Mouse (Mus musculus) stomach, postnatal 0 days (tissue): Measurements from ENCODE around the gene Fam189a2. TPM values are rescaled to one million over a fixed set of nuclear protein-coding genes. Genes with fewer than 3 reads are reported as not detected.

ENCODE experiments used
- ATAC-seq: fragments of 200-750 bp; cut with Nextera tagmentation; 2 replicates; pipeline ENCODE4 v1.8.0; 2017; ENCODE audit not compliant: low FRiP score, low TSS enrichment
- DNase-seq: peaks from one replicate; pipeline ENCODE4 v3.0.0-alpha.2; 2016; ENCODE audit warnings: low spot score
- H3K27ac ChIP-seq: fragments of 300-500 bp; sonication (generic); replicated peaks from 2 replicates; pipeline ENCODE4 v1.5.1; 2014; ENCODE audit warnings: mild to moderate bottlenecking, control low read depth
- H3K27me3 ChIP-seq: fragments of 300-500 bp; sonication (generic); 2 replicates; pipeline ENCODE4 v1.6.1; 2014; ENCODE audit warnings: low read length; ENCODE audit not compliant: control insufficient read depth, insufficient read depth
- H3K36me3 ChIP-seq: fragments of 300-500 bp; sonication (generic); 2 replicates; pipeline ENCODE4 v1.6.1; 2014; ENCODE audit warnings: low read length, mixed read lengths; ENCODE audit not compliant: control insufficient read depth, insufficient read depth
- H3K4me1 ChIP-seq: fragments of 300-500 bp; sonication (generic); replicated peaks from 2 replicates; pipeline ENCODE4 v1.6.1; 2014; ENCODE audit warnings: antibody characterized with exemption; ENCODE audit not compliant: control insufficient read depth, insufficient read depth
- H3K4me2 ChIP-seq: fragments of 300-500 bp; sonication (generic); replicated peaks from 2 replicates; pipeline ENCODE4 v1.6.1; 2014; ENCODE audit warnings: low read depth, mild to moderate bottlenecking, control low read depth, moderate library complexity
- H3K4me3 ChIP-seq: fragments of 300-500 bp; sonication (generic); 2 replicates; pipeline ENCODE4 v1.5.1; 2014; ENCODE audit warnings: low read depth, low read length, control low read depth
- H3K9ac ChIP-seq: fragments of 300-500 bp; sonication (generic); 2 replicates; pipeline ENCODE4 v1.6.1; 2014; ENCODE audit warnings: mild to moderate bottlenecking, low read length, control low read depth, mixed read lengths
- H3K9me3 ChIP-seq: fragments of 300-500 bp; sonication (generic); 2 replicates; pipeline ENCODE4 v1.6.1; 2016; ENCODE audit warnings: low read length; ENCODE audit not compliant: control insufficient read depth
- CTCF ChIP-seq: IDR thresholded peaks from 2 replicates; pipeline ENCODE4 v1.5.1; 2016; ENCODE audit warnings: antibody characterized with exemption, low read depth, mild to moderate bottlenecking, moderate library complexity
- EP300 ChIP-seq: optimal IDR thresholded peaks from 2 replicates; pipeline ENCODE3; 2016; ENCODE audit warnings: antibody characterized with exemption
- WGBS: fragments of 180-500 bp; shearing (Covaris S2); extraction: QIAGEN DNeasy Blood & Tissue Kit; methylation state at CpG from one replicate; pipeline ENCODE4 v1.1.7; 2014; 5-methylcytosine and 5-hydroxymethylcytosine counted together
- polyA plus RNA-seq: library from polyadenylated mRNA; unstranded; fragments of >200 nt; fragmentation: Nextera tagmentation; extraction: Ambion mirVana; gene quantifications from 2 replicates; pipeline ENCODE4 v1.2.1, GENCODE M21; 2015

The Fam189a2 gene
- polyA plus RNA-seq, 1 experiment from 2014 or later, result 0.75 TPM

DNA sequence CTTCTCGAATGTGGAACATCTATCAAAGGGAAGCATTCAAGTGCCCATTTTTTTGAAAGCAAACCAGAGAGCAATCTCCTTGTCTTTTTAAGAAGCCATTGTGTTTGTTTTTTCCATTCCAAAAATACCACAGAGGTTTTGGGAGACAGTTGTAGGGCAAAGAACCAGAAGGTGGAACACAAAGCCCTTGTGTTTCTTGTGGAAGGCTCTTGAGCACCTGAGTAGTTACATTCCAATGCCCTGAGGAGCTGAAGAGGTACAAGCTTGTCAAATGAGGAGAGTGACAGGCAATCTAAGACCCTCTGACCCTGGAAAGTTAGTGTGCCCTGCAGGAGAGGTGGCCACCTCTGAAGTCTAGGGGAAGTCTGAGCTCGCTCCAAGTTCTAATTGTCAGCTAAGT, 19.7 kb upstream of the Fam189a2 start:
- H3K27ac ChIP-seq, result no peak overlapping the region
- H3K4me2 ChIP-seq, result no peak overlapping the region
- H3K27me3 ChIP-seq, result no peaks in the 10 kb centered on the region
- no peaks in the 10 kb centered on the region for H3K9me3 ChIP-seq
- ATAC-seq, result no peak
- no peaks in the 10 kb centered on the region for H3K4me1 ChIP-seq
- H3K9ac ChIP-seq, result no peak overlapping the region
- WGBS, result 56% methylated on average over 2 of the region's 2 CpGs
- no peak overlapping the region for H3K4me3 ChIP-seq
- DNase-seq, result no peak
- H3K36me3 ChIP-seq, result no peaks in the 10 kb centered on the region
- TF ChIP-seq EP300, result no peak
- no peak for TF ChIP-seq CTCF

- WGBS, result 80% methylated on average over 3 of the region's 3 CpGs
- Histone ChIP-seq H3K36me3 (no peaks in the 10 kb centered on the region), H3K9ac (no peak overlapping the region), H3K27me3 (no peaks in the 10 kb centered on the region), H3K4me2 (no peak overlapping the region), H3K27ac (no peak overlapping the region), H3K9me3 (no peaks in the 10 kb centered on the region), H3K4me1 (no peaks in the 10 kb centered on the region), H3K4me3 (no peak overlapping the region)
- no peak for DNase-seq
- TF ChIP-seq EP300 (no peak), CTCF (no peak)
- no peak for ATAC-seq
Measured at GRCm38 (mm10) chr19:24049329-24049728, 18.5 kb upstream of the Fam189a2 start.

GRCm38 (mm10) chr19:24046395-24046993, 15.7 kb upstream of the Fam189a2 start:
- no peak for DNase-seq
- Histone ChIP-seq H3K4me1 (no peaks in the 10 kb centered on the region), H3K4me2 (no peak overlapping the region), H3K9me3 (no peaks in the 10 kb centered on the region), H3K27me3 (no peaks in the 10 kb centered on the region), H3K9ac (no peak overlapping the region), H3K36me3 (no peaks in the 10 kb centered on the region), H3K4me3 (no peak overlapping the region), H3K27ac (no peak overlapping the region)
- no peak for ATAC-seq
- 85% methylated on average over 9 of the region's 10 CpGs for WGBS
- TF ChIP-seq EP300, result no peak
- TF ChIP-seq CTCF, result no peak

DNA sequence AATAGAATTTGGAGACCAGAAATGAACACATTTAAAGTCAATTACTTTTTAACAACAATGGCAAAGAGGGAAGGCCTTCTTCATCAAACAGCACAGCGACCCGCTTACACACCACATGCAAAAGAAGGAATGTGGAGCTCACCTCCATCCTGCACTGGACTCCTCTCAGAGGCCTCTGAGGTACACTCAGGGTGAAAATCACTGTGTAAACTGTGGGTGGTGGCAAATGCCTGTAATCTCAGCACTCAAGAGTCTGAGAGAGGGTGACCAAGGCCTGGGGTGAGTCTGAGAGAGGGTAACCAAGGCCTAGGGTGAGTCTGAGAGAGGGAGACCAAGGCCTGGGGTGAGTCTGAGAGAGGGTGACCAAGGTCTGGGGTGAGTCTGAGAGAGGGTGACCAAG, 11.6 kb upstream of the Fam189a2 start:
- no peaks in the 10 kb centered on the region for H3K36me3 ChIP-seq
- no peaks in the 10 kb centered on the region for H3K27me3 ChIP-seq
- H3K4me3 ChIP-seq, result no peak overlapping the region
- TF ChIP-seq EP300 (no peak), CTCF (no peak)
- H3K4me1 ChIP-seq, result no peaks in the 10 kb centered on the region
- H3K9me3 ChIP-seq, result no peaks in the 10 kb centered on the region
- 93% methylated on average over 2 of the region's 2 CpGs for WGBS
- H3K4me2 ChIP-seq, result no peak overlapping the region
- H3K27ac ChIP-seq, result no peak overlapping the region
- DNase-seq (no peak), ATAC-seq (no peak)
- H3K9ac ChIP-seq, result no peak overlapping the region

DNA sequence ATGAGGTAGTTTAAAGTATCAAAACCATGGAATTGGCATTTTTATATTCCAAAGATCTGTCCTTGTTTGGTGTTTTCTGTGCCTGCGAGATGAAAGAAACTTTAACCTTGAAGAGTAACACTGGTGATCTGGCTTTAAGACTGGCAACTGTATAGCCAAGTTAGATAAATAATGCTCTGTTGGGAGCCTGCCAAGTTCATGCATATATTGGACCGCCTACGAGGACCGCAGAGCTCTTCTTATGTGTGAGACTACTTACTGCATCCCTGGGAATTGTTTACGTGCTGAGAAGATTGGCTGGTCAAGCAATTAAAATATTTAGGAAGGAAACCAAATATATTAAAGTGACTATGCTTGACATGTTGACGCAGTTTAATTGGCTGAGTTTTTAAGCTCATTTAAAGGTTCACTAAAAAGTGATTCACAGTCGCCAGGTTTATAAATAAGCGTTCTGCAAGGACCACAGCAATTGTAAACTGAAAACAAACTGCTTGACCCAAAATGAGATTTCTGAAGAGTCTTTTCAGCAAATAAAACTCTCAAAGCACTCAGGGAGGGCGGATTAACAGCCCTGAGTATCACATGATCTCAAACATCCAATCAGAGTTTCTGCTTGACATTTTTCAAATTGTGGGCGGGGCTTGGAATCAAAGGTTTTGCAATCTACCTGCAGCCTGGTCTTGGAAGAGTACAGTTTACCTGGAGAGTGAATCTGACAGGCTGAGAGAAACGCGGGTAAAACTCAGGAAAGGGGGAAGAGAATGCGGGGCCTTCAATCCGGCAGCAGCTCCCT, 8.4 kb upstream of the Fam189a2 start:
- DNase-seq, result peak; percentile 25
- TF ChIP-seq EP300, result no peak
- no peak for TF ChIP-seq CTCF
- 57% methylated on average over 14 of the region's 14 CpGs for WGBS

GRCm38 (mm10) chr19:24034367-24034766, 3.5 kb upstream of the Fam189a2 start:
- H3K9me3 ChIP-seq, result no peaks in the 10 kb centered on the region
- no peak overlapping the region for H3K27ac ChIP-seq
- H3K9ac ChIP-seq, result no peak overlapping the region
- no peak overlapping the region for H3K4me2 ChIP-seq
- DNase-seq (no peak), ATAC-seq (no peak)
- no peak overlapping the region for H3K4me3 ChIP-seq
- H3K4me1 ChIP-seq, result no peaks in the 10 kb centered on the region
- TF ChIP-seq EP300 (no peak), CTCF (no peak)
- no peaks in the 10 kb centered on the region for H3K36me3 ChIP-seq
- 69% methylated on average over 3 of the region's 3 CpGs for WGBS
- no peaks in the 10 kb centered on the region for H3K27me3 ChIP-seq

More for the DNA sequence above, 8.4 kb upstream of the Fam189a2 start:
- no peaks in the 10 kb centered on the region for H3K27me3 ChIP-seq
- H3K4me2 ChIP-seq, result no peak overlapping the region
- no peak overlapping the region for H3K4me3 ChIP-seq
- H3K4me1 ChIP-seq, result no peaks in the 10 kb centered on the region
- no peaks in the 10 kb centered on the region for H3K36me3 ChIP-seq
- H3K9me3 ChIP-seq, result no peaks in the 10 kb centered on the region
- H3K9ac ChIP-seq, result no peak overlapping the region
- H3K27ac ChIP-seq, result no peak overlapping the region
- no peak for ATAC-seq
